Mouse (Mus musculus): ENCODE results near the gene Iqschfp. TPM values are rescaled to one million over a fixed set of nuclear protein-coding genes. Genes with fewer than 3 reads are reported as not detected.

Gene Iqschfp
- polyA plus RNA-seq (2015; fragmentation: Illumina TruSeq; extraction: RNeasy Lipid Tissue Mini Kit (QIAGEN cat#74804); ENCODE audit: insufficient read depth, low replicate concordance): not detected

DNA sequence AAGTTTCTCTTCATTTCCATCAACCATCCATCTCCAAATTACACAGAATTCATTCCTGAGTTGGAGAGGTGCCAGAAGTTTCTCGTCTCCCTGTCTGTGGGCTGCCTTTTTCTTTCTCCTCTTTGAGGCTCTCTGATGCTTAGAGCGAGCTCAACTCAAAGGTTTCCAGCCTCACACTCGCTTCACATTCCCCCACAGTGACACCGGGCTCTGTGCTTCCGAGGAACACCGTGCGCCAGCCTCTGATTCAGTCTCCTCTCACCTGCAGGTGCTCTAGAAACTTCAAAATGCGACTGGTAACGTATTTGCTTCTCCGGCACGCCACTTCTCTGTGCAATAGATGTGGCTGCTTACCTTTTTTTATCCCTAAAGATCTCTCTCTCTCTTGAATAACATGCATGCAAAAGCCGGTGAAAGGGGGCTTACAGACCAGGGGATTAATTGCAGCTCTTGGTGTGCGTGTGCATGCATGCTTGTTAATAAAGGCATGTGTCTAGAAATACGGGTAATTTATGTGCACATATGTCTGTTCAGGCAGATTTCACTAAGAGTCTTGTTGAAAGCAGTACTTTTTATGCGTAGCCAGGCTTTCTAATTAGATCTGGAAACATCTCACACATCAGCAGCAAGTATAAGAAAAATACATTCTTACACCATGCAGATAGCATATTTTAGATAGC lies at the start of gene Iqschfp, which contains the start of gene Iqcj:
Iqschfp (plus strand) TSS at position 207 of the 680 bp plus-strand sequence.
Iqcj (plus strand) TSS at position 195 of the 680 bp plus-strand sequence.

DNA sequence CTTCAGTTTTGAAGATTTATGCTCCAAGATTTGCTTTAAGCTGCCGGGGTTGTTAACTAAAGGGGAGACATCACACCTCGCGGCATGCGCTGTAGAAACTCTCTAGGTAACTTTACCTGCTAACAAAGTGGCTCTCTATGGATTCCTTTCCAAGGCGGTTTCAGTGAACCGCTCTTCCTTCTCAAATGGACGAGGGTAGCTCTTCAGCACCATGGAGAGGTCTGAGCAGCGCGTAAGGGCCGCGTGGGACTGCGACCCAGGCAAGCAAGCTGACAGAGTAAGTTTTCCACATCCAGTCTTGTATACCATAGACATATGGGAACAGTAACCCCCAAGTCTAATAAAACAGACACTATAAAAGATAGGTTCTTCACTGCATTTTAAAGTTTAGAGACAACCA lies 172.7 kb downstream of the Iqschfp start, which contains the start of gene Schip1:
Schip1 (plus strand) TSS at position 72 of the 400 bp plus-strand sequence.

Other genes with a start within 250 kb of the Iqschfp start
- not detected for gene Iqcj, start within 50 bp of the Iqschfp start, polyA plus RNA-seq (2015; fragmentation: Illumina TruSeq; extraction: RNeasy Lipid Tissue Mini Kit (QIAGEN cat#74804); ENCODE audit: insufficient read depth, low replicate concordance)
- 11.2 TPM for gene Schip1, start 172.6 kb downstream of the Iqschfp start, polyA plus RNA-seq (2015; fragmentation: Illumina TruSeq; extraction: RNeasy Lipid Tissue Mini Kit (QIAGEN cat#74804); ENCODE audit: insufficient read depth, low replicate concordance)